Mouse (Mus musculus): ENCODE results near the gene Esyt3. TPM values are rescaled to one million over a fixed set of nuclear protein-coding genes. Genes with fewer than 3 reads are reported as not detected.

Esyt3 gene
- polyA plus RNA-seq, 1 experiment: 0.24 TPM

DNA sequence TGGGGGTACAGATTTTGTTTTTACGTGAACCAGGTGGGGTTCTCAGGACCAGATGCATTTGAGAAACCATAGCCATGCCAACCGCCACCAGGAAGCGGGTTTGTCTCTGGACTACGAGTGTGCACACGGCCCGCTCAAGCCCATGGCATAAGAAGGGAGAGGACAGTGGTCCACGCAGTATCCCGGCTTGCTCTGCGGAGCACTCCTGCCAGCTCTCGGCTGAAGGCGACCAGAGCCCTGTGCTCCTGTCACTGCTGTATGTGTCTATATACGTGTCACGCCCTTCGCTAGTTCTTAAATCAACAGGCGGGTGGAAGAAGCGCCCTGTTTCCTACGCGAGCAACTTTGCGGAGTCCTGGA, 816 bp downstream of the Esyt3 start:
- 4% methylated on average over 19 of the region's 19 CpGs for WGBS
- DNase-seq (ENCODE audit: low read depth, low spot score): no peak

DNA sequence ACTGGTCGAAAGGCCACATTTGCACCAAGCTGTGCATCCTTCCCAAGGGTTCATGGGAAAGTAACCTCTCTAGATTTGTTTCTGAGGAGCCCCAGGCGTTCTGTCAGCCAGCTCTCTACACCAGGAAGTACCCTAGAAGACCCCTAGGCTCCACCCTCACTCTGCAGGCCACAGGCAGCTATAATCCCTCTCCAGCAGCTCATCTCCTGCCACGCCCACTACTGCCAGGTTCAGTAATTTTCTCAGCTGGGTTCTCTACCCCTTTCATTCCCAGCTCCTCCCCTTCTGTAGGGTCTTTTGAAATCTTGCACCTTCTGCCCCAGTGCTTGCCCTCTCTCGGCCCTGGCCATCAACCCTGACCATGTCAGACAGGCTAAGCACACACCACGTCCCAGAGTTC, 2.4 kb downstream of the Esyt3 start:
- WGBS: 60% methylated on average over 5 of the region's 5 CpGs
- DNase-seq (ENCODE audit: low read depth, low spot score): no peak

DNA sequence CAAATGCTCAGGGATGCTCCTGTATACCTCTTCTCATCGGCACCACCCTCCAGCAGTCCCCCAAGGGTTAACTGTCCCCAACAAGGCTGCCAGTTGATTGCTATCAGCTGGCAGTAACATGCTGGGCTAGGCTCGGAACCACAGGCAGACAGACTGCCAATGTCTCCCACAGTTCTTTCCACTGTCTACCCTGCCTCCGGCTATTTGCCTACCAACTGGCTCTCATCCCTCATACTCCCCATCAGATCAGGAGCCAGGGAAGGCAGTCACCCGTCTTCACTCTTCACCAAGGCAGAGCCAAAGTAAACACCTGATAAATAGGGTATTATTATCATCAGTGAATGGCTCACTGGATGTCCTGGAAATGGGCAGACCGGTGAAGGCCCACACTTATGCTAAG, 3.6 kb downstream of the Esyt3 start:
- DNase-seq (ENCODE audit: low read depth, low spot score): no peak
- 58% methylated on average over 5 of the region's 5 CpGs for WGBS

DNA sequence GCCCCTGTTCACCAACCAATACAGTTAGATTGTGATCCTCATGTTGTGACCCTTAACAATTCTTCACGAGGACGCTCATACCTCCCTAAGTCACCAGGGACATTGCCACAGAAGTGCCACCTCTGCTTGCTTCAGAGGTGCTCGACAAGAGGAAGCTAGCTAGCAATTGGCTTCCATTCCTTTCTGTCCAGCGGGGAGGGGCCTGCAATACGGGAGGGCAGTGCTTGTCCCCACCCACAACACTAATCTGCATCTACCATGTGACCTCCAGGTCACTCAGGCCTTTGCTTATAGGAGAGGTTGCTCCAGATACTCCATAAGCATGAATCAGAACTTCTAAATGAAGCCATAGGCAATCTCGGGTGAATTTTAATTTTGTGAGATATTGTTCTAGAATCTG, 5.0 kb downstream of the Esyt3 start:
- no peak for DNase-seq (ENCODE audit: low read depth, low spot score)
- 46% methylated on average over 6 of the region's 6 CpGs for WGBS

DNA sequence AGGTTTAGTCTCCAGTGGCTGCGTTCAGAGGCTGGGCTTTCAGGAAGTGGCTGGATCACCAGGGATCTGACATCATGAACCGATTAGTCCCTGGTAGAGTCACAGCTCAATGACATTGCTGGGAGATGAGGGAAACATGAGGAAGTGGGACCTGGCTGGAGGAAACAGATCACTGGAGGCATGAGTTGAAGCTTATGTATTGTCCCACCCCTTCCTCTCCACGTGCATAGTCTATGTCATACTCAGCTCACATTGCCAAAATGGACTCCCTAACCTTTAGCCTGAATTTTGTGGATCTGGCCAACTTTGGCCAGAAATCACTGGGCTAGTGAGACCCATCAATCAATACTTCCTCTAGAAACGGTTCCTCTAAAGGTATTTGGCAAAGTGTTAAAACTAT, 5.4 kb downstream of the Esyt3 start:
- 61% methylated on average over 4 of the region's 4 CpGs for whole genome bisulfite sequencing
- DNase-seq (ENCODE audit: low read depth, low spot score): no peak

DNA sequence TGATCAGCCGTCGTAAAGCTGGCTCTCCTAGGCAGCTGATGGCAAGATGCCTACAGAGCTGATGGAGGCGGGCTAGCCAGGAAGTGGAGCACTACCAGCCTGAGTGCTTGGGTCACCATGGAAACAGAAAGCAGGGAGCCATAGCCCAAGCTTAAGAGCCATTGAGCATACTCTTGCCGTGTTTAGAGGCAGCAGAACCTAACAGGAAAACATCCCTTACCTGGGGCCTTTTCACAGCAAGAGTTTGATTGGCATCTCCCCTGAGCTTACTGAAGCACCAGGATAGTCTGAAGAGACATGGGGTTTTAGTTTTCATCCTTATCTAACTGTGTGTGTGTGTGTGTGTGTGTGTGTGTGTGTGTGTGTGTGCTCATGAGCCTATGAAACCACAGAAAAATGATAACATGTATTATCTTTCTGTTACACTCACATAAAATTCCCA, 13.0 kb downstream of the Esyt3 start:
- DNase-seq (ENCODE audit: low read depth, low spot score): no peak
- 11% methylated on average over 4 of the region's 4 CpGs for WGBS

DNA sequence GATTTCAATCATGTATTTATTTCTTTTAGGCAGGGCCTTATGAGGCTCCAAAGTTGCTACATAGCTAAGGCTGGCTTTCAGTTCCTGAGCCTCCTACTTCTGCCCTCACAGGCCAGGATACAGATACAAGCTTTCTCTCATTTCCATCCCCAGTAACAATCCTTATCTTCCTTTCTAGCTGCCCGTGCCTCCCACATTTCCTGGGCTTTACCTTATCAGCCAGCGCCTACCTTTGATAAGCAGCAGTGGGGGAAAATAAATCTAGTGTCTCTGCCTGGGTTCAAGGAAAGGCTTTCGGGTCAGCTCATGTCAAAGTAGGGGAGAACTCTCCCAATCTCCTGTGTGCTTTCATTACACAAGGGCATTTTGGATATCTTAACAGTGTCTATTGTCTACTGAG, 16.8 kb downstream of the Esyt3 start:
- 53% methylated on average over 3 of the region's 3 CpGs for WGBS

DNA sequence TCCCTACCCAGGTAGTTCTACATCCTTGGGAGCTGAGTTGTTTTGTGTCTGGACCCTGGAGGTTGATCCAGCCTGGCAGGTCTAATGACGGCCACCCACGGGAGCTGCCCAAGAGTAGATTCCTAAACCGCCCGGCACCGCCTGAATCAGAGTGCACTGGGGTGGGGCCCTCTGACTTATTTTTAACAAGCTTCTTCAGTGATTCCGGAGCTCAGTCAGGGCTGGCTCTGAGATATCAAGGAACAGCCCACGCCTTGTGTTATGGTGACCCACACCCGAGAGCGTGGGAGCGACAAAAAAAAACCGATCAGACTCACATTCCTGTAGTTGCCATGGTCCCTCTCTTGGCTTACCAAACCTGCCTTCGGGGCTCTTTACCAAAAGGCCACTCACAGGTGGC, 18.2 kb downstream of the Esyt3 start:
- 39% methylated on average over 12 of the region's 12 CpGs for WGBS
- no peak for DNase-seq (ENCODE audit: low read depth, low spot score)

More for the DNA sequence above, 16.8 kb downstream of the Esyt3 start:
- DNase-seq (ENCODE audit: low read depth, low spot score): no peak

DNA sequence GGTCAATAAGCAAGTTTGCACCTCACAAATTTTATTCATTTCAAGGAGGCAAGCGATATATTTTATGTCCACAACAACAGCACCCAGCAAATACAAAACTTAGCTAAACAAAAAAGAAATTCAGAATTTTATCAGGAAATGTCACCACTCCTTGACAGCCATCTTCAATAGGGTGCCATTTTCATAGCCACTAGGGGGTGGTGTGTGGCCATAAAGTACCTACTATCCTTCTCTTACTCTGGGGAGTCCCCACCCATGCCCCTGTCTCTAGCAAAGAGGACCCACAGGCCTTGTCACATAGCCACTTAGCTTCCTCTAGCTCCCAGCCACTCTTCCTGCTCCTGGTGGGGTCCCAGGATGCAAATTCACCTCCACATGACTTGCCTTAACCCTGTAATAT, 19.2 kb downstream of the Esyt3 start:
- DNase-seq (ENCODE audit: low read depth, low spot score): no peak
- 85% methylated on average over 1 of the region's 1 CpGs for WGBS

DNA sequence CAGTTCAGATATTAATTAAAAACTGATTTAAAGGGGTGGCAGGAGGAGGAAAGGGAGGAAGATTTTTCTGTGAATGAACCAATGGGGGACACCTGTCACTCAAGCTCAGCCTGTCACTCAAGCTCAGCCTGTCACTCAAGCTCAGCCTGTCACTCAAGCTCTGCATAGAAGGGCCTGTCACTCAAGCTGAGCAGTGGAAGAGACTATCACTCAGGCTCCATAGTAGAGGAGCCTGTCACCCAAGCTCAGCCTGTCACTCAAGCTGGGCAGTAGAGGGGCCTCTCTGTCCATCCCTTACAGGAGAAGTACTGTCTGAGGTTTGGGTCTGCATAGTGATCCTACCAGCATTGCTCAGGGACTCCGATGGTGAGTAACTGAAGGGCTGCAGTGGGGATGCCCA, 20.1 kb downstream of the Esyt3 start:
- 96% methylated on average over 1 of the region's 1 CpGs for WGBS
- DNase-seq (ENCODE audit: low read depth, low spot score): no peak

DNA sequence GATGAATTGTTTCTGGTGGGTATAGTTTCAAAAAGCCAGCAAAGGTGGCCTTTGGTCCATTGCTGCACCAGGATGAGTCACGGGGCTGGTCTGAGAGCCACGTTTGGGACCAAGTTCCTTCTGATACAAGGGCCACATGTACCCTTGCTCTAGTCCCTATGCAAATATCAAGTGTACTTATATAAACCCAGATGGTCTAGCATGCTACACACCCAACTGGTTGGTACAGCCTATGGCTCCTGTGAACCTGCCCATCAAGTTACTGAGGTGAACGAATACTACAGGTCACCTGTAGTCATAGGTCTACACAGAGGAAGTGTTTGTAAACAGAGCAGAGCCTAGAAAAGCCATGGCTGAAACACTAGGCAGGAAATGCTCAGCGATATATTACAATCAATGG, 21.8 kb downstream of the Esyt3 start:
- WGBS: 57% methylated on average over 4 of the region's 4 CpGs
- DNase-seq (ENCODE audit: low read depth, low spot score): no peak

DNA sequence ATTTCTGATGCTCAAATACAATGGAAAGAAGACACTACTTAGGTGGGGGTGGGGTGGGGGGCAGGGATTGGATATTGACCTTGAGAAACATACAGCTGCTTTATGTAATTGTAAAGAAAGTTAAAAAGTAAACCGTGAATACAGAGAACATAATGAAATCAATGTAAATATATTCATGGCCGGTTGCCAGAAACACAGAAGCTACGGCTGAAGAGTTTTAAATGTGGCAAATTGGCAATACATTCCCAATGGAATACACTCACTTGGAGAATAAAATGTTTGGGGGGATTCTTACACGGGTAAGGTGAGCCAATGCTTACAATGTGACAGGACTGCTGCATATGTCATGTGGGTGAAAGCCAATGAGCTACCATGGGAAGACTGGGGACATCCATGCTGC, 31.5 kb downstream of the Esyt3 start:
- 18% methylated on average over 4 of the region's 4 CpGs for WGBS
- no peak for DNase-seq (ENCODE audit: low read depth, low spot score)

DNA sequence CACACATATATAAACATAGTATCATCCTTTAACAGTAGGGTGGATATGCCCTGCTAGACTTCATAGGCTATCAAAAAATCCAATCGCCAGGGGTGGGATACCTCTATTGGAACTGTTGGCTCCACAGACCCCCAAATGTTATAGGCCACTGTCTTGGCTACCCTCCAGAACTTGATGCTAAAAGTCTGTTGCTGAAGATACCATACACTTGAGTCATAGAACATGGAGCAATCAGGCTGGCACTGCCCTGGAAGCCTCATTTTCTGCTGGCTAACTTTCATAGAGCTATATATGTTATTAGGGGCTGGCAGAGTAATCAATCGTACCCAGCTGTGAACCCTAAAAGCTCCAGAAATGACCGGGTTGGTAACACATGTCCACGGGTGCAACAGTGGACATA, 32.4 kb downstream of the Esyt3 start:
- 75% methylated on average over 4 of the region's 4 CpGs for WGBS
- no peak for DNase-seq (ENCODE audit: low read depth, low spot score)

DNA sequence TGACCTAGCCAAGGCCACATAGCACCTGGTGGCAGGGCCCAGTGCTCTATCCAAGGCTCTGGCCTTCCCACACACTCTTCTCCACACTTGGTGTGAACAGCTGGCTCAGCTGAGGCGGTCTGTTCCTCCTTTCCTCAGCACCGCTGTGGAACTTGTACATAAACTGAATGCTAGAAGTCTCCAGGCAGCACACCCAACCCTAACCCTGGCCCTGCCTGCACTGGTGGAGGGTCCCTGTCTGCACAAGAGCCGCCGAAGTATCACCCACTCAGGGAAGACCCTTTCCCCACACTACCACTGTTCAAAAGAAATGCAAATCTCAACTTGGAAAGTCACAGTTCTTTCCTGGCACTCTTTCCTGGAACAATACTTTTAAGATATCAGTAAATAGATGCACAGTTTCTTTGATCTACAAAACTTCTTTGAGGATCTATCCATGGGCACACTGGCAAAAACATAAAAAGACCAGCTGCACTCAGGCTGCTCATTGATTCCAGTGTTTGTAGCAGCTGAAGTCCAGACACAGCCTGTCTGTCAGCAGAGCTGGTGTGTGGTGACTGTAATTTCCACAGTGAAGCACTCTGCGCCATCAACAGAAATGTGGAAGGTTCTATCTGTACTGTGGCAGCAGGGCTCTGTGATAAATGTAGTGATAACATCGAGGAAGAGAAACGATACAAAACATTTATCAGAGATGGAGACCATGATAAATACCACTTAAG, 33.0 kb downstream of the Esyt3 start:
- 90% methylated on average over 7 of the region's 7 CpGs for WGBS

DNA sequence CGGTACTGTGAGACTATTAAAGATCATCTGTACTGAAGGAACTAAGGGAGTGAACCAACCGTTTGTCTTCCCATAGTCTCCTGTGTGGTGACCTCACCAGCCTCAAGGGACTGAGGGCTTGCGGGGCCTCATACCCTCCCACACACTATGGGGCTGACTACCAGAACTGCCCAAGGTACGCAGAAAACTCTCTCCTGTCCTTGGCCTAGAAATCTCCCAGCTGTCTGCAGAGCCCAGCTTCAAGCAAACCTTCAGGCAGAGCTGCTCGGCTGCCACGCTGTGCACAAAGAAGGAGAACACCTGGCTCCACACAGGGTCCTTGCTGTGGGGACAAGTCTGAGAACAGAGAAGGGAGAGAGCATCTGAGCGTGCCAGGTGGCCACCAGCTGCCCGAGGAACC, 38.4 kb downstream of the Esyt3 start:
- WGBS: 70% methylated on average over 8 of the region's 8 CpGs
- DNase-seq (ENCODE audit: low read depth, low spot score): no peak

More for the DNA sequence above, 33.0 kb downstream of the Esyt3 start:
- DNase-seq (ENCODE audit: low read depth, low spot score): no peak

DNA sequence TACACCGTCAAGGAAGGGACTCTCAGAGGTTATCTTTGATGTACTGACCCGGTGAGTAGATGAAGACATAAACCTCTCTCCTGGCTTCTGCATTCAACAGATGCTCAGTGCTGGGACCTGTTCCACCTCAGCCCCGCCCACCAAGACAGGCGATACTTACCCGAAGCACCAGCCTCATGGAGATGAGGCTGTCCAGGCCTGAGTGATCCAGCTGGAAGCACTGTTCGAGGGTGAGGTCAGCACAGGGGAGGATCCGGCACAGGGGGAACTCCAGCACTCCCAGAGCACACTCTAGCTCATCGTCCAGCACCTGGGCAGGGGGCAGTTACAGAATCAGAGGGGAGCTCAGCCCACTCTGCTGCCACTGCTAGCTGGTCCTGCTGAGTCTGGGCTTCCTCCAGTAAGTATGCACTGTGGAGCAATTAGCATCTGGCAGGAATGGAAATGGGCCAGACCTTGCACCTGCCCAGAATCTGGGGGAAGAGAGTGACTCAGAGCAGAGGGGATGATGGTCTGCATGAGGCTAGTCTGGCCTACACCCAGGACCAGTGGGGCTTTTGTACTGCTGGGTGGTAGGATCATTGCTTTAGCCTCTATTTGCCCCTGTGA, 38.9 kb downstream of the Esyt3 start:
- 44% methylated on average over 8 of the region's 8 CpGs for WGBS
- no peak for DNase-seq (ENCODE audit: low read depth, low spot score)

DNA sequence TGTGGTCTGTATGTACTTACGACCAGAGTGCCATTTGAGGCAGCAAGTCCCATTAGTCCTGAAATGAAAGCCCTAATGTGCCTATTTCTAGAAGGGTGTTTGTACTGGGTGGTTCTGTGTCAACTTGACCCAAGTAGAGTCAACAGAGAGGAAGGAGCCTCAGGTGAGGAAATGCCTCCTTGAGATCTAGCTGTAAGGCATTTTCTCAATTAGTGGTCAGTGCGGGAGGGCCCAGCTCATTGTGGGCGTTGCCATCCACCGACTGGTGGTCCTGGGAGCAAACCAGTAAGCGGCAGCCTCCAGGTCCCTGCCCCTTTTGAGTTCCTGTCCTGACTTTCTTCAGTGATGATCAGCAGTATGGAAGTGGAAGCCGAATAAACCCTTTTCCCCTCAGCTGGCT, 52.1 kb downstream of the Esyt3 start:
- no peak for DNase-seq (ENCODE audit: low read depth, low spot score)
- WGBS: 76% methylated on average over 6 of the region's 6 CpGs

DNA sequence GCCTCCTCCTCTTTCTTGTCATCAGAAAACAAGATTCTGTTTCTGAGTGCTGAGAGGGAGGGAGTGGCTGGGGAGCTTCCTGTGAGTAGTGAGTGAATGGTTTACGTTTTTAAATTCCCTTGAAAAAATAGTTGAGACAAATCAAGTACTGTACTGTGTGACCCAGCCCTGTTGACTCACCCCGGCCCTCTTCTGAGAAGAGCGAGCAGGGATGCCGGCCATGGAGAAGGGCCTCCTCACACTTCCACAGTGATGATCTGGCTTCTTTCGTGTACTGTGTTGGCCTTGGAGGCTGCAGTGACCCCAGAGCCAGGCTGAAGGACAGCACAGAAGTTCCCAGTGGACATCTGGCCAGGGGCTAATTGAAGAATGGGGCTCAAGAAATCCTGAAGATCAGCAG, 54.1 kb downstream of the Esyt3 start:
- DNase-seq (ENCODE audit: low read depth, low spot score): no peak
- 89% methylated on average over 5 of the region's 5 CpGs for WGBS

Data from large intestine, adult 2 months (tissue).